Mouse (Mus musculus) MEL (cell line): ENCODE data around the gene L3mbtl4.

Experiments
- CTCF ChIP-seq, 3 experiments: IDR thresholded peaks in 2 of 3; conservative IDR thresholded peaks in 1 of 3; 2 replicates each; pipeline ENCODE4 v1.5.1; 2011 to 2012; ENCODE audit warnings: low read length in 3 of 3, low read depth in 2 of 3, mild to moderate bottlenecking in 2 of 3, improper control_type of control experiment in 1 of 3, inconsistent platforms in 1 of 3, mixed read lengths in 1 of 3, moderate library complexity in 1 of 3; ENCODE audit not compliant: control insufficient read depth in 1 of 3, insufficient read depth in 1 of 3, poor library complexity in 1 of 3, severe bottlenecking in 1 of 3
- EP300 ChIP-seq, 2 experiments: IDR thresholded peaks; 2 replicates each; pipeline ENCODE4 v1.6.1; 2011; ENCODE audit warnings: improper control_type of control experiment in 2 of 2, low read length in 2 of 2, low read depth in 1 of 2, mild to moderate bottlenecking in 1 of 2
- POLR2A ChIP-seq, 2 experiments: IDR thresholded peaks; 2 replicates each; pipeline ENCODE4 v1.6.1; 2011 to 2012; ENCODE audit warnings: low read length in 2 of 2, mild to moderate bottlenecking in 2 of 2, control low read depth in 1 of 2, improper control_type of control experiment in 1 of 2, low read depth in 1 of 2, moderate library complexity in 1 of 2; ENCODE audit not compliant: control insufficient read depth in 1 of 2, insufficient read depth in 1 of 2, poor library complexity in 1 of 2
- POLR2AphosphoS5 ChIP-seq: IDR thresholded peaks from 2 replicates; pipeline ENCODE4 v1.6.1; 2012; ENCODE audit warnings: low read depth, borderline replicate concordance, mild to moderate bottlenecking, inconsistent platforms, low read length, moderate library complexity, mixed read lengths
- TAL1 ChIP-seq: IDR thresholded peaks from 2 replicates; pipeline ENCODE4 v1.6.1; 2012; ENCODE audit warnings: mild to moderate bottlenecking, inconsistent platforms, low read length, moderate library complexity, mixed read lengths
- TBP ChIP-seq: IDR thresholded peaks from 2 replicates; pipeline ENCODE4 v1.8.0; 2011; ENCODE audit warnings: low read depth, low read length, improper control_type of control experiment

- TF ChIP-seq POLR2AphosphoS5 (no peak), CTCF (IDR thresholded peaks at IDR 0.05 in 2 of 3, conservative IDR thresholded peaks at IDR 0.05 in 1 of 3; ENCODE audit: control insufficient read depth in 1 of 3, insufficient read depth in 1 of 3, low read depth in 2 of 3, low read length in 3 of 3, poor library complexity in 1 of 3, severe bottlenecking in 1 of 3) (no peak), POLR2A (IDR thresholded peaks at IDR 0.05; ENCODE audit: control insufficient read depth in 1 of 2, insufficient read depth in 1 of 2, low read depth in 1 of 2, low read length in 2 of 2, poor library complexity in 1 of 2) (no peak), TAL1 (no peak), EP300 (IDR thresholded peaks at IDR 0.05; ENCODE audit: low read depth in 1 of 2, low read length in 2 of 2) (no peak), TBP (no peak)
Measured at GRCm38 (mm10) chr17:68280915-68281314, 7.3 kb downstream of the L3mbtl4 start.
